Mouse (Mus musculus) stomach, embryonic 16.5 days (tissue): ENCODE measurements around the gene Col6a6. TPM values are rescaled to one million over a fixed set of nuclear protein-coding genes. Genes with fewer than 3 reads are reported as not detected.

Experiments used
- ATAC-seq: fragments of 200-750 bp; cut with Nextera tagmentation; 2 replicates; pipeline ENCODE4 v1.8.0; 2017; ENCODE audit warnings: moderate number of reproducible peaks, moderate TSS enrichment; ENCODE audit not compliant: insufficient read depth, low FRiP score
- H3K27ac ChIP-seq: fragments of 300-500 bp; sonication (generic); 2 replicates; pipeline ENCODE4 v1.5.1; 2014; ENCODE audit warnings: low read length
- H3K27me3 ChIP-seq: fragments of 300-500 bp; sonication (generic); 2 replicates; pipeline ENCODE4 v1.6.1; 2014; ENCODE audit warnings: low read length, control low read depth, mixed read lengths; ENCODE audit not compliant: control insufficient read depth, insufficient read depth
- H3K36me3 ChIP-seq: fragments of 300-500 bp; sonication (generic); 2 replicates; pipeline ENCODE4 v1.6.1; 2014; ENCODE audit warnings: low read length; ENCODE audit not compliant: control insufficient read depth, insufficient read depth
- H3K4me1 ChIP-seq: fragments of 300-500 bp; sonication (generic); 2 replicates; pipeline ENCODE4 v1.6.1; 2014; ENCODE audit warnings: low read length, control low read depth, mixed read lengths; ENCODE audit not compliant: control insufficient read depth, insufficient read depth
- H3K4me2 ChIP-seq: fragments of 300-500 bp; sonication (generic); 2 replicates; pipeline ENCODE4 v1.6.1; 2014; ENCODE audit warnings: low read depth, low read length, mixed read lengths
- H3K4me3 ChIP-seq: fragments of 300-500 bp; sonication (generic); replicated peaks from 2 replicates; pipeline ENCODE4 v1.5.1; 2014; ENCODE audit warnings: mild to moderate bottlenecking, low read length
- H3K9ac ChIP-seq: fragments of 300-500 bp; sonication (generic); 2 replicates; pipeline ENCODE4 v1.6.1; 2014; ENCODE audit warnings: low read length
- H3K9me3 ChIP-seq: fragments of 300-500 bp; sonication (generic); replicated peaks from 2 replicates; pipeline ENCODE4 v1.6.1; 2016; ENCODE audit warnings: low read length, control low read depth; ENCODE audit not compliant: control insufficient read depth
- WGBS: fragments of 180-500 bp; shearing (Covaris S2); extraction: QIAGEN DNeasy Blood & Tissue Kit; methylation state at CpG from one replicate; pipeline ENCODE4 v1.1.7; 2014; 5-methylcytosine and 5-hydroxymethylcytosine counted together
- polyA plus RNA-seq: library from polyadenylated mRNA; unstranded; fragments of >200 nt; fragmentation: Nextera tagmentation; extraction: Ambion mirVana; gene quantifications from 2 replicates; pipeline ENCODE4 v1.2.1, GENCODE M21; 2015

The Col6a6 gene
- polyA plus RNA-seq, 1 experiment from 2014 or later: 3.1 TPM

GRCm38 (mm10) chr9:105814436-105814835 is 13.5 kb downstream of the Col6a6 start:
- Histone ChIP-seq H3K4me2 (no peak overlapping the region), H3K4me3 (no peak overlapping the region), H3K4me1 (no peaks in the 10 kb centered on the region), H3K36me3 (no peaks in the 10 kb centered on the region), H3K27me3 (no peaks in the 10 kb centered on the region), H3K9ac (no peak overlapping the region), H3K27ac (no peak overlapping the region), H3K9me3 (no peaks in the 10 kb centered on the region)
- ATAC-seq: no peak
- WGBS: 83% methylated on average over 5 of the region's 5 CpGs

- H3K9me3 ChIP-seq: no peaks in the 10 kb centered on the region
- no peak overlapping the region for H3K27ac ChIP-seq
- H3K4me1 ChIP-seq: no peaks in the 10 kb centered on the region
- H3K27me3 ChIP-seq: no peaks in the 10 kb centered on the region
- no peak overlapping the region for H3K9ac ChIP-seq
- H3K36me3 ChIP-seq: no peaks in the 10 kb centered on the region
- no peak for ATAC-seq
- no peak overlapping the region for H3K4me3 ChIP-seq
- no peak overlapping the region for H3K4me2 ChIP-seq
- WGBS: 52% methylated on average over 7 of the region's 7 CpGs
Observed at GRCm38 (mm10) chr9:105811458-105811857, 16.5 kb downstream of the Col6a6 start.

- Histone ChIP-seq H3K36me3 (no peaks in the 10 kb centered on the region), H3K4me3 (no peak overlapping the region), H3K27ac (no peak overlapping the region), H3K27me3 (no peaks in the 10 kb centered on the region), H3K4me2 (no peak overlapping the region), H3K4me1 (no peaks in the 10 kb centered on the region), H3K9me3 (no peaks in the 10 kb centered on the region), H3K9ac (no peak overlapping the region)
- ATAC-seq: no peak
- WGBS: 71% methylated on average over 17 of the region's 17 CpGs
Observed at GRCm38 (mm10) chr9:105808920-105809505, 18.9 kb downstream of the Col6a6 start.

- Histone ChIP-seq H3K4me1 (no peaks in the 10 kb centered on the region), H3K36me3 (no peaks in the 10 kb centered on the region), H3K9ac (no peak overlapping the region), H3K9me3 (no peaks in the 10 kb centered on the region), H3K27me3 (no peaks in the 10 kb centered on the region), H3K4me3 (no peak overlapping the region), H3K27ac (no peak overlapping the region), H3K4me2 (no peak overlapping the region)
- 72% methylated on average over 8 of the region's 8 CpGs for WGBS
- no peak for ATAC-seq
Observed at GRCm38 (mm10) chr9:105803416-105803815, 24.5 kb downstream of the Col6a6 start.

GRCm38 (mm10) chr9:105801463-105801862 is 26.5 kb downstream of the Col6a6 start:
- no peaks in the 10 kb centered on the region for H3K36me3 ChIP-seq
- ATAC-seq: no peak
- no peak overlapping the region for H3K9ac ChIP-seq
- H3K27ac ChIP-seq: no peak overlapping the region
- H3K27me3 ChIP-seq: no peaks in the 10 kb centered on the region
- H3K4me3 ChIP-seq: no peak overlapping the region
- no peaks in the 10 kb centered on the region for H3K9me3 ChIP-seq
- H3K4me2 ChIP-seq: no peak overlapping the region
- WGBS: 78% methylated on average over 5 of the region's 5 CpGs
- H3K4me1 ChIP-seq: no peaks in the 10 kb centered on the region

- Histone ChIP-seq H3K4me2 (no peak overlapping the region), H3K36me3 (no peaks in the 10 kb centered on the region), H3K4me3 (no peak overlapping the region), H3K9me3 (no peaks in the 10 kb centered on the region), H3K9ac (no peak overlapping the region), H3K27ac (no peak overlapping the region), H3K27me3 (no peaks in the 10 kb centered on the region), H3K4me1 (peaks cover 6% of the 10 kb centered on the region; the same call in 1 of the 2 replicates)
- no peak for ATAC-seq
- 82% methylated on average over 5 of the region's 5 CpGs for WGBS
Observed at GRCm38 (mm10) chr9:105800286-105800685, 27.7 kb downstream of the Col6a6 start.

GRCm38 (mm10) chr9:105796137-105796536 is 31.8 kb downstream of the Col6a6 start:
- Histone ChIP-seq H3K9ac (no peak overlapping the region), H3K9me3 (no peaks in the 10 kb centered on the region), H3K36me3 (no peaks in the 10 kb centered on the region), H3K27me3 (no peaks in the 10 kb centered on the region), H3K27ac (no peak overlapping the region), H3K4me3 (no peak overlapping the region), H3K4me1 (peaks cover 10% of the 10 kb centered on the region; the same call in 1 of the 2 replicates), H3K4me2 (peak overlapping the region; percentile 23; the same call in 1 of the 2 replicates)
- 24% methylated on average over 6 of the region's 6 CpGs for WGBS
- ATAC-seq: no peak

- H3K9ac ChIP-seq: no peak overlapping the region
- no peak for ATAC-seq
- no peak overlapping the region for H3K27ac ChIP-seq
- H3K4me1 ChIP-seq: peaks cover 10% of the 10 kb centered on the region; the same call in 1 of the 2 replicates
- no peak overlapping the region for H3K4me2 ChIP-seq
- no peaks in the 10 kb centered on the region for H3K36me3 ChIP-seq
- H3K4me3 ChIP-seq: no peak overlapping the region
- 18% methylated on average over 4 of the region's 4 CpGs for WGBS
- H3K9me3 ChIP-seq: no peaks in the 10 kb centered on the region
- no peaks in the 10 kb centered on the region for H3K27me3 ChIP-seq
Observed at GRCm38 (mm10) chr9:105794965-105795364, 33.0 kb downstream of the Col6a6 start.

- Histone ChIP-seq H3K4me2 (no peak overlapping the region), H3K27me3 (no peaks in the 10 kb centered on the region), H3K4me3 (no peak overlapping the region), H3K9ac (no peak overlapping the region), H3K9me3 (no peaks in the 10 kb centered on the region), H3K36me3 (no peaks in the 10 kb centered on the region), H3K4me1 (peaks cover 12% of the 10 kb centered on the region), H3K27ac (no peak overlapping the region)
- WGBS: 40% methylated on average over 5 of the region's 5 CpGs
- ATAC-seq: no peak
Observed at GRCm38 (mm10) chr9:105791810-105792209, 36.1 kb downstream of the Col6a6 start.
